Mouse (Mus musculus) spleen, postnatal 14 days (tissue): ENCODE measurements around the gene Patj.
"Not testable (repeated sequence)": the region's sequence is repeated elsewhere in the genome, so short reads cannot be mapped to it uniquely, and the experiment has no call there.

ENCODE experiments used
- DNase-seq, 2 experiments: peaks; one replicate each; pipeline ENCODE4 v3.0.0; 2021 to 2022; ENCODE audit warnings: low spot score in 2 of 2

The Patj gene

DNA sequence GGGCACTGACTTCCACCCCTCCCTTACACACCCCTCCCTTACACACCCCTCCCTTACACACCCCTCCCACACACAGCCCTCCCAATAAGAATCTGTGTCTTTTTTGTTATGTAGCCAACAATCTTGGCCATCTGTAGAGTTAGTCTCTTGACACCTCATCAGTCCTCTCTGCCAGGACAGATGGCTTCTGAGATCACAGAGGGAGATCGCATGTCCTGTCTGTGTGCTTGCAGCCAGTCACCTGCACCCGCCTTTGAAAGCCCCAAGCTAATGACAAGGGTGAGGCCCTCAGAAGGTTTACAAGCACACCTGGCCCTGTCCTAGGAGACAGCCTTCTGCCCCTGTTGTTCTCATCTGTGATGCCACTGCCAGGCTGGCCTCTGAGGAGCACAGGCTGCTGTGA, 258.8 kb downstream of the Patj start:
- DNase-seq: no peak

DNA sequence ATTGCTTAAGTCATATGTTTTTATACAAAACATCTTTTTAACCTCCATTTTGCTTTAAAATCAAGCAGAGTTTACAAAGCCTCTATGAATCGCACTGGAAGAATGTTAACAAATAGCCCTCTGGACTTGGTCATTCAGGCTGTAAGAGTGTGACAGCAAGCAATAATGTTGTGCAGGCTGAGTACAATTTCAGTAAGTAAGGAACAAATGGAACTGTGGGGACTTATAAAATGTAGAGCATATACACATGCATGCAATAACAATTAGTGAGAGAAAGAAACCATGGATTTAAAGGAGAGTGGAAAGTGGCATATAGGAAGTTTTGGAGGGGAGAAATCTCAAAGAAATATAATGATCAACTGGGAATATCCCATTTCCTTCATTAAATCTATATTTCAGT, 261.2 kb downstream of the Patj start:
- DNase-seq: no peak

- DNase-seq: no peak
Measured at GRCm38 (mm10) chr4:98659032-98659431, 263.4 kb downstream of the Patj start.

DNA sequence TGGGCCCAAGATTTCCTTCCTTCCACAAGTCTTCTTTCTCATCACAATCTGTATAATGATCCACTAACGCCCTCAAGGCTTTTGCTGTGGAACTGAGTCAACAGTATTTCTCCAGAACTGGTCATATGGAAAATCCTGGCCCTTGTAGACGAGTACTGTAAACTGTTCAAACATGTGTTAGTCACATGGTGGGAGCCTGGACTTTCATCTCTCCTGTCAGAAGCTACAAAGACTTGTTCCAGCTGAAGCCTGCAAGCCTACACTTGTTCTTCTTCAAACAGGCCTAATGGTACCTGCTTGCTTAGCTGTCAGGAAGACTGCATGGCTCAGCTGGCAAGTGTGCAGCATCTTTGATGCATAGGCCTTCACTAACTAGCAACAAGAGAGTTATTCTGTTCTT, 264.9 kb downstream of the Patj start:
- DNase-seq: no peak

GRCm38 (mm10) chr4:98665884-98666283, 270.3 kb downstream of the Patj start:
- no peak for DNase-seq

DNA sequence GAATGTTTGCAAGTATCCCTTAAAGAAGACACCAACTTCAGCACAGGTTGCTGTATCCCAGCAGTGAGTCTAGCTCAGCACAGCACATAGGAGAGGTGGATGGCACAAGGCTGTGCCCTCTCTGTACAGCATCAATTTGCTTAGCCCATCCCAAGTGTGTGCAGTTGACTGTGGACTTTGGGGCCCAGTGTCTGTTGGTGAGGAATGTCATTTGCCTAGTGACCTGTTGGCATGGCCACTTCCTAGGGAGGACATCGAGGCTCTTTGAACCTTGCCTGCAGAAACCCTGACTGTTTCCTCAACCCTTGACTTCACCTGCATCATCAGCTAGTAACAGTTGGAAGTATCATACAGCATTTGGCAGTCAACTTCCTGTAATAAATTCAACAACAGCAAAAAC, 270.9 kb downstream of the Patj start:
- no peak for DNase-seq

DNA sequence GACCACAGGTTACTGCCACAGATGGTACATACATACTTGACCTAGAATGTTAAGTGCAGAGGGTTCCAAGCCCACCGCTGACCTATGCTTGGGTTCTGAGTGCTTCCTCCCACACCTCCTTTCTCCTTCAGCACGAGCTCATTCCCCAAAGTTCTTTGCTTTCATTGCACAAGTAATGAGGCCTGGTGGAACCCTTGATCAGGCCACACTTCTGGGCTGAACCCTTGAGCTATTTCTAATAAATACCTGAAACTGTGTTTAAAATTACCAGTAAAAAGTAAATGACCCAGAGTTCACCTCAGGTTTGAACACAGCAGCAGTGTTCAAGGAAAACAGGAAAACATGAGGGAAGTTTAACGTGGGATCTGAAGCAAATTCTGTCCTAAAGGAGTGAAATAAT, 271.4 kb downstream of the Patj start:
- no peak for DNase-seq

GRCm38 (mm10) chr4:98677506-98677905, 281.9 kb downstream of the Patj start:
- no peak for DNase-seq

DNA sequence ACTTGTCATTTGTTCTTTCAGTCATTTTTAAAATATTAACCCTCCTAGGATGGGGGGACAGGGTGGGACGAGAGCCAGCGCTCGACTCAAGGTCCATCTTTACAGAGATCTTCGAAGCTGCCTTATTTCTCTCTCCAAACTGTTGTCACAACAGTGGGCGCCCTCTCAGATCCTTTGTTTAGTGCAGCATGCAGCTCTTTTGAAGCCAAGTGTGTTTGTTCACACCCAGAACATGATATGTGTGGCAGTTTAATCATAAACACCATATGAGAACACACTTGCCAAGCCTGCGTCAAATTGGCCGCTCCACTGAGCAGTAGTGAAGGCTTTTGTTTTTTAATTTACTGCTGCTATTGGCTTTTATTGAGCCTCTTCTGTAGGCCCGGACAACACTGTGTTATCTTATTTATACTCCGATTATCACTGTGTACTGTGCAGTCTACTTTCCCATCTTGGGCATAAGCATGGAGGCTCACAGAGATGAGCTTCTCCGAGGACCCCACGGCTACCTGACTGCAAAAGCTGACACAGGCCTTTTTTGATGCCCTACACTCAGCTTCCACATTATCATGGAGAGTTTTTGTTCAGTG, 291.2 kb downstream of the Patj start:
- DNase-seq: no peak

GRCm38 (mm10) chr4:98688116-98688515, 292.5 kb downstream of the Patj start:
- no peak for DNase-seq

DNA sequence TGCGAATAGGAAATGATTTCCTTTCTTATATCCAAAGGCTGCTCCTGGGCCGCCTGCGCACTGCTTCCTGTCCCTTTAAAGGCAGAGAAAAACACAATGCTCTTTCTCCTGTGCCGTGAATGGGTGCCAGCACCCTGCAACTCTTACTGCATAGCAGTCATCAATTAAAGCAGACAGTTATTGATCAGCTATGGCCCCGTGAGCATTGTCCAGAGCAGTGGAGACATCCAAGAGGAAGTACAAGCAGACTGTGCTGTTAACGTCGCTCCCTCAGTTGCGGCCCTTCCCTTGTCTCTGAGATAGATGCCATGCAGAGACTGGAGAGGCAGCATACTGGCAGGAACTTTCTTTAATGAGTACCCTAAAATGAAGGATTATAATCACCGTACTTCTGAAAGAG, 292.9 kb downstream of the Patj start:
- no peak for DNase-seq

DNA sequence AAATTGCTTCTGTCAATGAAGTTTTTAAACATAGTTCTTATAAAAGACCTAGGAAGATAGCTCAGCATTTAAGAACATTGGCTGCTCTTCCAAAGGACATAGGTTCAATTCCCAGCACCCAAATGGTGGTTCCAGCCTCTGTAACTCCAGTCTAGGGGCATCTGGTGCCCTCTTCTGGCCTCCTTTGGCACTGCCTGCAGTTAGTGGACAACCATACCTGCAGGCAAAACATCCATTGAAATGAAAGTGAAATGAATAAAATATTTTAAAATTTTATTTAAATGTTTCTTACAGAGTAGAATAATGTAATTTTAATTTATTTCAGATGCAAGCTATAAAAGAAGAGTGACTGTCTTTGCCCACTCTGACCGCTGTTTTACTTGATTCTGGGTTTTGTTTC, 294.4 kb downstream of the Patj start:
- no peak for DNase-seq

- DNase-seq: no peak
Measured at GRCm38 (mm10) chr4:98693465-98694185, 298.0 kb downstream of the Patj start.

- DNase-seq: no peak
Measured at GRCm38 (mm10) chr4:98697932-98698331, 302.3 kb downstream of the Patj start.

- DNase-seq: no peak
Measured at GRCm38 (mm10) chr4:98698921-98699320, 303.3 kb downstream of the Patj start.

- DNase-seq: no peak
Measured at GRCm38 (mm10) chr4:98700156-98700555, 304.6 kb downstream of the Patj start.

- no peak for DNase-seq
Measured at GRCm38 (mm10) chr4:98702201-98702894, 306.8 kb downstream of the Patj start.

DNA sequence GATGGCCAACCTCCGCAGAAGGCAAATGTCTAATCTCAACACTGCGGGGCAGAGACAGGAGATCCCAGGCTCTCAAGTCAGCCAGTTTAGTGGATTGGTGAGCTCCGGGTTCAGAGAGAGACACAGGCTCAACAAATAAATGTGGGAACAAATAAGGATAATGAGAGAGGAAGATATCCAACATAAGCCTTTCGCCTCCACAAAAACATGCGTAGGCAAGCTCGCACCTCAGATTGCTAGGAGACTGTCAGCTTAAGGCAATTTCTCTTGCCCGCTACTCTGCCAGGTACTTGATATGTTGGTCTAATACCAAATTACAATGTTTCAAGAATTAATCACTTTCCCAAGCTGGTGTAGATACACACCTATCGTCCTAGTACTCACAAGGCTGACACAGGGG, 315.3 kb downstream of the Patj start:
- DNase-seq: no peak

DNA sequence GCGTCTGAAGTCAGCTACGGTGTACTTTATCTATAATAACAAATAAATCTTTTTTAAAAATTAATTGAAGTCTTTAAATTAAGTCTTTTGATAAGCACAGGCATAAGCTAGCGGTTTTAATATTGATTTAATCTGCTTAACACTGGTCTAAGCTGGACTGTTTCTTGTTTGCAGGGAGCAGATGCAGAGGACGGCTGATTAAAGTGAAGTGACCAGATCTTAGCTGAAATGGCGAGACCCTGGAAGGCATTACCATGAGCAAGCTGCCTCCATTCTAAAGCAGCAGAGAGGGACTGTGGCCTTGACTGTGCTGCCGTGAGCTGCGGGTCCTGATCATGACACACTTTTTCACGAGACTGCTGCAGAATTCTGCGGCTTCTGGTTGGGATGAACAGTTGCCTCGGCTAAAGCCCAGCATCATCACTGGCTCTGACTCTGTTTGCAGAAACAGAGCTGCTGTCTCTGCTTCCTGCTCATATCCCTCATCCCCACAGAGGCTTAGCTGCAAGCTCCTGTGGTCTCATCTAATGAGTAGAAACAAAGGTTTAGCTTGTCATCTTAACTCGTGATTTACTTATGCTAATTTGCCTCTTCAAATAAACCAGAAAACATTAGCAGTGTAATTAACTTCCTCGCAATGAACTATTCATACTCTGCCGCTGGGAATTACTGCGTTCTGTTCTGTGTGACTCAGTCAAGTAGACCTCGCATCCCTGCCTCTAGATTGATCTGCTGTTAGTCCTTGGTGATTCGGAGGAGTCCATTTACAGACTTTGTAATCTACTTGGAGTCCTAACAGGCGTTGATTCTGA, 322.4 kb downstream of the Patj start:
- DNase-seq: no peak

- no peak for DNase-seq
Measured at GRCm38 (mm10) chr4:98718547-98718917, 322.9 kb downstream of the Patj start.

- DNase-seq: peak in 1 of 2 experiments; percentile 38
Measured at GRCm38 (mm10) chr4:98722454-98722853, 326.9 kb downstream of the Patj start.

DNA sequence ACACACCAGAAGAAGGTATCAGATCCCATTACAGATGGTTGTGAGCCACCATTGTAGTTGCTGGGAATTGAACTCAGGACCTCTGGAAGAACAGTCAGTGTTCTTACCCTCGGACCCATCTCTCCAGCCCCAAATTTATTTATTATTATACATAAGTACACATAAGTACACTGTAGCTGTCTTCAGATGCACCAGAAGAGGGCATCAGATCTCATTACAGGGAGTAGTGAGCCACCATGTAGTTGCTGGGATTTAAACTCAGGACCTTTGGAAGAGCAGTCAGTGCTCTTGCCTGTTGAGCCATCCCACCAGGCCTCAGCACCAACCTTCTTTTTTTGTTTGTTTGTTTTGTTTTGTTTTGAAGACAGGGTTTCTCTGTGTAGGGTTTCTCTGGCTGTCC, 329.1 kb downstream of the Patj start:
- not testable (repeated sequence) for DNase-seq
